Mouse (Mus musculus) intestine, embryonic 15.5 days (tissue): ENCODE measurements around the gene Intu. TPM values are rescaled to one million over a fixed set of nuclear protein-coding genes. Genes with fewer than 3 reads are reported as not detected.

ENCODE experiments used
- ATAC-seq: fragments of 200-750 bp; cut with Nextera tagmentation; 2 replicates; pipeline ENCODE4 v1.8.0; 2017; ENCODE audit warnings: moderate TSS enrichment, moderate library complexity
- H3K27ac ChIP-seq: fragments of 300-500 bp; sonication (generic); 2 replicates; pipeline ENCODE4 v1.5.1; 2015; ENCODE audit warnings: mild to moderate bottlenecking, inconsistent platforms
- H3K27me3 ChIP-seq: fragments of 300-500 bp; sonication (generic); replicated peaks from 2 replicates; pipeline ENCODE4 v1.6.1; 2015; ENCODE audit warnings: inconsistent platforms
- H3K36me3 ChIP-seq: fragments of 300-500 bp; sonication (generic); 2 replicates; pipeline ENCODE4 v1.6.1; 2015; ENCODE audit warnings: inconsistent platforms
- H3K4me1 ChIP-seq: fragments of 300-500 bp; sonication (generic); replicated peaks from 2 replicates; pipeline ENCODE4 v1.6.1; 2015; ENCODE audit warnings: inconsistent platforms
- H3K4me2 ChIP-seq: fragments of 300-500 bp; sonication (generic); replicated peaks from 2 replicates; pipeline ENCODE4 v1.6.1; 2015; ENCODE audit warnings: mild to moderate bottlenecking, inconsistent platforms
- H3K4me3 ChIP-seq: fragments of 300-500 bp; sonication (generic); replicated peaks from 2 replicates; pipeline ENCODE4 v1.5.1; 2015; ENCODE audit warnings: inconsistent platforms
- H3K9ac ChIP-seq: fragments of 300-500 bp; sonication (generic); 2 replicates; pipeline ENCODE4 v1.6.1; 2015; ENCODE audit warnings: inconsistent platforms
- H3K9me3 ChIP-seq: fragments of 300-500 bp; sonication (generic); 2 replicates; pipeline ENCODE4 v1.6.1; 2016; ENCODE audit warnings: inconsistent platforms
- WGBS: fragments of 180-500 bp; shearing (Covaris S2); methylation state at CpG from one replicate; pipeline ENCODE4 v1.1.7; 2015; 5-methylcytosine and 5-hydroxymethylcytosine counted together
- polyA plus RNA-seq: library from polyadenylated mRNA; unstranded; fragments of >200 nt; fragmentation: Nextera tagmentation; extraction: Ambion mirVana; gene quantifications from 2 replicates; pipeline ENCODE4 v1.2.1, GENCODE M21; 2015

Gene Intu
- polyA plus RNA-seq, 1 experiment from 2014 or later: 1.9 TPM

DNA sequence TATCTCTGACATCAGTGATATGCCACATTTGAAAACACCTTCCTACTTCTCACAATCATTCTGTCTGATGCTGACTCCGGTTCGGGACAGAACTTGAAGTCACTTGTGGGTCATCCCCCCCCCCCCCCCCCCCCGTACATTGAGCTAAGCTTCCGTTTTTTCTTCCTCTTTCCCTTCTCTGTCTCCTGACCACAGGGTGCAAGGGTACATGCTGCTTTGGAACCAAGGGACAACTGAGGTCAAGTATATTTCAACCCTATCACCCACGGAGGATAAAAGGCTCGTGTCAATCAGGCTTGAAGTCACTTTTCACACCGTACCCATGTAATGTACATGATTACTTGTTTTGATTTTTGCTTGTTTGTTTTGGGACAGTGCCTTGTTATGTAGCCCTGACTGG lies 241 bp upstream of the Intu start:
- WGBS: 24% methylated on average over 7 of the region's 7 CpGs
- peak overlapping the region; percentile 99 for H3K4me2 ChIP-seq
- H3K27me3 ChIP-seq: peaks cover 18% of the 10 kb centered on the region
- peak overlapping the region; percentile 44 for H3K4me3 ChIP-seq
- peak; percentile 5; the same call in 1 of the 2 replicates for ATAC-seq
- H3K27ac ChIP-seq: no peak overlapping the region
- no peaks in the 10 kb centered on the region for H3K9me3 ChIP-seq
- H3K36me3 ChIP-seq: no peaks in the 10 kb centered on the region
- peaks cover 9% of the 10 kb centered on the region; the same call in 1 of the 2 replicates for H3K4me1 ChIP-seq
- H3K9ac ChIP-seq: no peak overlapping the region; the same call in 1 of the 2 replicates

DNA sequence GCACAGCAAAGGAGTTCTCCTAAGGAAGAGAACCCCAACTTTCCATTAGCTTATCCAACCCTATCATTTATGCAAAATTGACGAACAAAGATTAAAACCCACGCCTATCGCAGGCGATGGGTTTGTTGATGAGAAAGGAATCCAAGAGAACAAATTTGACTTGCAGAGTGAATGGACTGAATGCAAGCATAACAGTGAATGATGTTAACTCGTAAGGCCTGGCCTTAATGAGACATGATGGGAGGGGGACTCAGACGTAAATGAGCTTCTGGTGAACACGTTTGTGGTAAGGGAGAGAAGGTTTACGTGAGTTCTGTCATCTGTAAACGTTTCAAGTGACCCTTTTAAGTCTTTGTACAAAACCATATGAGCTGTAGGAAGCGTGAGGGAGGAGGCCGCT lies 1.2 kb downstream of the Intu start:
- Histone ChIP-seq H3K27me3 (peaks cover 18% of the 10 kb centered on the region), H3K4me1 (peaks cover 9% of the 10 kb centered on the region; the same call in 1 of the 2 replicates), H3K4me2 (peak overlapping the region; percentile 99), H3K9me3 (no peaks in the 10 kb centered on the region), H3K4me3 (peak overlapping the region; percentile 44), H3K36me3 (no peaks in the 10 kb centered on the region), H3K27ac (no peak overlapping the region), H3K9ac (no peak overlapping the region)
- no peak for ATAC-seq
- WGBS: 21% methylated on average over 11 of the region's 11 CpGs

DNA sequence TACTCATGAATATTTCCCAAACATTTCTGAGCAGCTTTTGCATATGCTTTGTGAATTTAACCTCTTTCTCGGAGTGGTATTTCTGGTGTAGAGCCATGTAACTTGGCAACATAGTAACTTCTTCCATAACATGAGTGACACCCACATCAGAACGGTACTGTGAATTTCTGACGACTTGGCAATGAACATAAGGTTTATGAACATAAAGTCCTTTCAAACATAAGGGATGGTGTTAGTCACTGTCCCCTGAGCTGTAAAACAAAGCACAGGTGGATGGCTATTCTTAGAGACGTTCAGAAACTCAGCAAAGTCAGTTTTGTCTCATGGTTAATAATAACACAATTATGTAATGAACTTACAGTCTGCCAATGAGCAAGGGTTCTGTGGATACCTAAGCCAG lies 3.1 kb downstream of the Intu start:
- Histone ChIP-seq H3K36me3 (no peaks in the 10 kb centered on the region), H3K9me3 (no peaks in the 10 kb centered on the region), H3K9ac (no peak overlapping the region), H3K27me3 (peaks cover 18% of the 10 kb centered on the region), H3K27ac (no peak overlapping the region), H3K4me2 (no peak overlapping the region), H3K4me3 (no peak overlapping the region), H3K4me1 (peaks cover 9% of the 10 kb centered on the region; the same call in 1 of the 2 replicates)
- ATAC-seq: no peak
- WGBS: 70% methylated on average over 4 of the region's 4 CpGs

DNA sequence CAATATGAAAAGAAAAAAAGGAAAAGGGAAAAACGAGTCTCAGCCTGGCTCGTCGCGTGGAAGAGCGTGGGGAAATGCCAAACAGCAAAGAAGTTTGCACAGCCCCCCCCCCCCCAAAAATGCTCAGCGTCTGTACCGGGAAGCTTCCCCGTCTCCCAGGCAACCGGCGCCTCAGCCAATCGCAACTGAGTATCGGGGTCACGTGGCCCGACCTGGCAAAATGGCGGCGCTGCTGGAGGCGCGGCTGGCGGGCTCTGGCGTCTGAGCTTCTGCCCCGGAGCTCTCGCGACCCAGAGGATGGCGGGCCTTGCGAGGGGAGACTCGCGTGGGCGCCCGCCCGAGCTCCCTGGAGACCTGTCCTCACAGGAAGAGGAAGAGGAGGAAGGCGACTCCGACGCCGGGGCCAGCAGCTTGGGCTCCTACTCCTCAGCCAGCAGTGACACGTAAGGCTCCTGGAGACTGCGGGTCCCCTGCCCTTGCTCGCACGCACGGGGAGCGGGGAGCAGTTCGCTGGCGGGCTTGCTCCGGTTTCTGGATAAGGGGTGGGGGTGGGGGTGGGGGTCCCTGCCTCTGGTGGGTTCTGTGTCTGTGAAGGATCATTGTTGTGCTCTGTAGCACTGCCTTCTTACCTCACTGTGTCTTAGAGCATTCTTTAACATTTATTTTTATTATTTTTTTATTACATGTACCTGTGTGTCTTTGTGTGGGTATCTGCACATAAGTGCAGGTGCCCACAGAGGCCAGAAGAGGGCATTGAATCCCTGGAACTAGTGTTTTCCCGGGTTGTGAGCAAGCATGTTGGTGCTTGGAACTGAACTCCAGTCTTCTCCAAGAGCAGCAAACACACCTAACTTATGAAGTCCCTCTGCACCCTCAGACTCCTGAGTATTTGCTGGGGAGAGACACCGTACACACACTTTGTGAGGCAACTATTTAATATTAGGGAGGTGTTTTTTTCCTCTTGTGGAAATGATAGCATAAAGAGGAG lies 9.8 kb downstream of the Intu start:
- WGBS: 4% methylated on average over 45 of the region's 45 CpGs
- Histone ChIP-seq H3K4me2 (peak overlapping the region; percentile 73), H3K9ac (peak overlapping the region; percentile 85), H3K4me1 (no peaks in the 10 kb centered on the region), H3K4me3 (peak overlapping the region; percentile 92), H3K27ac (0 out of 2 replicates have a peak overlapping the region, but pooled peaks have one; percentile 13), H3K36me3 (no peaks in the 10 kb centered on the region), H3K9me3 (no peaks in the 10 kb centered on the region), H3K27me3 (no peaks in the 10 kb centered on the region)
- peak; percentile 99 for ATAC-seq

DNA sequence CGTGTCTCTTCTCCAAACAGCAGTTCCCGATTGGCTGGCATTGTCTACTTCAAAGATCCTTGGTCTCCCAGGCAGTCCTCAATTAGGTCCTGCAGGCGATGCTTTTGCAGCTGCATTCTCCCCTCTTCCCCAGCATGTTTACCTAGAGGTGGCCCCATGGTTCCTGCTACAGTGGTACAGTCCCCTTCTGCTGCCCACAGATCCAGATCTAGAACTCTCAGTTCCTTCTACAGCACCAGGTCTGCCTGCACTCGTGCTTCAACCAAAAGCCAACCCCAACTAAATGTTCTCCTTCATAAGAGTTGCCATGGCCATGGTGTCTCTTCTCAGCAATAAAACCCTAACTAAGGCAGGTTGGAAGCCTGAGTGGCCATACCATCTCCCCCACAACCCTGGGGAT lies 15.5 kb downstream of the Intu start:
- Histone ChIP-seq H3K36me3 (no peaks in the 10 kb centered on the region), H3K4me2 (no peak overlapping the region), H3K4me1 (no peaks in the 10 kb centered on the region), H3K27me3 (no peaks in the 10 kb centered on the region), H3K9me3 (no peaks in the 10 kb centered on the region), H3K4me3 (no peak overlapping the region), H3K27ac (no peak overlapping the region), H3K9ac (no peak overlapping the region)
- ATAC-seq: no peak
- WGBS: 74% methylated on average over 4 of the region's 4 CpGs

DNA sequence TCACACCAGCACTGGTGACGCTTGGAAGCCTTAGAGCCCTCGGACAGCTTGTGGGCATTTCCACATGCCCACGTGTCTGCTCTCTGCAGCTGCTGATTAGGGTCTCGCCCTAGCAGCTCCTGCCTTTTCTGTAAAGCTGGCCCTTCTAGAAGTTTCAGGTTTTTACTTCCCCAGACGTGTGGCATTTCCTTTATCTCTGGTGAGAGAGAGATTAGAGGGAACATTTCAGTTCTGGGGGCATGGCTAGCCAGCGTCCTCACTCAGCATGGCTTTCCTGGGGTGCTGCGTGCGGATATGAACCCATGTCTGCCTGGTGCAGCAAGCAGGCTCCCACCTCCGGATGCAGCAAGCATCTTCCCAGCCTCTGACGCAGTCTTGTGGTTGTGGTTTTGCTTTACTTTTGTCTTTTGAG lies 121.9 kb downstream of the Intu start:
- no peak overlapping the region for H3K27ac ChIP-seq
- no peaks in the 10 kb centered on the region for H3K27me3 ChIP-seq
- no peaks in the 10 kb centered on the region for H3K9me3 ChIP-seq
- no peaks in the 10 kb centered on the region for H3K36me3 ChIP-seq
- H3K9ac ChIP-seq: no peak overlapping the region
- no peak overlapping the region for H3K4me2 ChIP-seq
- no peak overlapping the region for H3K4me3 ChIP-seq
- no peaks in the 10 kb centered on the region for H3K4me1 ChIP-seq
- ATAC-seq: no peak
- 66% methylated on average over 10 of the region's 10 CpGs for WGBS

DNA sequence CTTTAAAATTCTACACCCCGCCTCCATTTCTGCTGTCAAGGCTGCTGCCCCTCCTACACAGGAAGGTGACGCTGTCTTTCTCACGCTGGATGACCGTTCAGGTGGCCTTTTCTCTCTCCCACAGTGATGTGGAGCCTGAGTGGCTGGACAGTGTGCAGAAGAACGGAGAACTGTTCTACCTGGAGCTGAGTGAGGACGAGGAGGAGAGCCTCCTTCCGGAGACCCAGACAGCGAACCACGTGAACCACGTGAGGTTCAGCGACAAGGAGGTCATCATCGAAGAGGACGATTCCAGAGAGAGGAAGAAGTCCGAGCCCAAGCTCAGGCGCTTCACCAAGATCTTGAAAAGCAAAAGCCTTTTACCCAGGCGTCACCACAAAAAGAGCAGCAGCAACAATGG lies 122.5 kb downstream of the Intu start:
- Histone ChIP-seq H3K4me3 (no peak overlapping the region), H3K4me1 (no peaks in the 10 kb centered on the region), H3K4me2 (no peak overlapping the region), H3K27me3 (no peaks in the 10 kb centered on the region), H3K9ac (no peak overlapping the region), H3K9me3 (no peaks in the 10 kb centered on the region), H3K27ac (no peak overlapping the region), H3K36me3 (no peaks in the 10 kb centered on the region)
- 92% methylated on average over 16 of the region's 16 CpGs for WGBS
- ATAC-seq: no peak

DNA sequence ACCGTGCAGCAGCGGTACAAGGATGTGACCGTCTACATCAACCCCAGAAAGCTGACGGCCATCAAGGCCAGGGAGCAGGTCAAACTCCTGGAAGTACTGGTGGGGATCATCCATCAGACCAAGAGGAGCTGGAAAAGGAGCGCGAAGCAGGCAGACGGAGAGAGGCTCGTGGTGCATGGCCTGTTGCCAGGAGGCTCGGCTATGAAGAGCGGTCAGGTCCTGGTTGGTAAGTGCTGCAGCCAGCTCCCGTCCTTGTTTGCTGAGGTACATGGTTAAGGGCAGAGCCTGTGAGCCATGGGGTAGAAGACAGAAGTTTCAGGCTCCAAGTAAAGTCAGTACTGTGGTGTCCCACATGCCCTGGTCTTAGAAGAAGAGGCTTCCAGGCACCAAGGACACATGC lies 122.9 kb downstream of the Intu start:
- no peaks in the 10 kb centered on the region for H3K9me3 ChIP-seq
- no peak for ATAC-seq
- 83% methylated on average over 11 of the region's 11 CpGs for WGBS

DNA sequence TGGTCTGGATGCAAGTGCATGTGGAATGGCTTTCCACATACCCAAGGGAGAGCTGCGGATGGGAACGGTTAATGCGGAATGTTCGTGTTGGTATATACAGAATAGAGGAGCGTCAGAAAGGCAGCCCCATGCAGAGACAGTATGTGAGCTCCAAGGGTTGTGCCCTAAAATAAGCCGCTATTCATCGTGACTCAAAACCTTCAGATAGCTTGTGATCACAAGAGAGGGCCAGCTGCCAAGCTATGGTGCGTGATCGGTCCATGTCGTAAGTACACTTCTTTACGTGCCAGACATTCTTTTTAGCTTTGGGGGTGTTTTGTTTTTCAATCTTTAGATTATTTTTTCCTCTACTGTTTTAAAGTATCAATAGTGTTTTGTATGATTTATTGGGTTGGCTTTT lies 124.5 kb downstream of the Intu start:
- Histone ChIP-seq H3K4me2 (no peak overlapping the region), H3K4me3 (no peak overlapping the region), H3K9me3 (no peaks in the 10 kb centered on the region), H3K9ac (no peak overlapping the region), H3K36me3 (no peaks in the 10 kb centered on the region), H3K27ac (no peak overlapping the region), H3K27me3 (no peaks in the 10 kb centered on the region), H3K4me1 (no peaks in the 10 kb centered on the region)
- WGBS: 94% methylated on average over 11 of the region's 11 CpGs
- ATAC-seq: no peak

More for the DNA sequence above, 122.9 kb downstream of the Intu start:
- Histone ChIP-seq H3K36me3 (no peaks in the 10 kb centered on the region), H3K27ac (no peak overlapping the region), H3K4me1 (no peaks in the 10 kb centered on the region), H3K27me3 (no peaks in the 10 kb centered on the region), H3K4me3 (no peak overlapping the region), H3K4me2 (no peak overlapping the region), H3K9ac (no peak overlapping the region)

DNA sequence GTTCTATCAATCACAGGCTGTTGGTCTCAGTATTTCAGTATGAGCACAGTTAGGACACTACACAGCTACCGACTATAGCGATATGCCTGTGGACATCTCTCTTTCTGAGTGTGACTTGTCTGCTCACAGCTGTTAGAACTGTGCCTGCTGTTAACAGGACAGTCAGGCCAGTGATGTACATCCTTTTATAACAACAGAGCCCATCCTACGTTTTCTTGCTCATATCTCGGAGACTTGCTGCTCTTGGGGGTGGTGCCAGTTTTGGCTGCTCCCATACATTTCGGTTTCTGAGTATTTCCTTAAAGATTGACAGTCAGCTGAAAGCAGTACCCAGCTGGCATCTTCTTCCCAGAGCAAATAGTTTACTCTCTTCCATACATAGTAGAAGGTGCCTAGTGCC lies 125.3 kb downstream of the Intu start:
- 85% methylated on average over 5 of the region's 5 CpGs for WGBS
- no peaks in the 10 kb centered on the region for H3K36me3 ChIP-seq
- no peaks in the 10 kb centered on the region for H3K4me1 ChIP-seq
- H3K4me3 ChIP-seq: no peak overlapping the region
- H3K9ac ChIP-seq: no peak overlapping the region
- no peak overlapping the region for H3K27ac ChIP-seq
- H3K9me3 ChIP-seq: no peaks in the 10 kb centered on the region
- H3K27me3 ChIP-seq: no peaks in the 10 kb centered on the region
- no peak for ATAC-seq
- no peak overlapping the region for H3K4me2 ChIP-seq

DNA sequence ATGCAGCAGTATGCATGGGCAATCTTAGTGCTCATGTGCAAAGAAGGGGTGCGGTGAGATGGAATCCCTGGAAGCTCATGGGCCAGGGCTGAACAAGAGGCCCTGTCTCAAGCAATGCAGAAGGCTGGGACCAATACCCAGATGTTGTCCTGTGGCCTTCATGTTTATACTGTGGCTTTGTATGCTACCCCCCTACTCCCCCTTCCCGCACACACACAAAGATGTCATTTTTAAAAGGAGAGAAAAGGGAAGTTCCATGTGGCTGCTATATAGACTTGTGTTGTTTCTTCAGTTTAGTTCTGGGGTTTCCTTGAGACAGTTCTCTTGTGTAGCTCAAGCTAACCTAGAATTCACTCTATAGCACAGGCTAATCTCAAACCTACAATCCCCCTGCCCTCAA lies 129.1 kb downstream of the Intu start:
- 91% methylated on average over 2 of the region's 2 CpGs for WGBS
- H3K36me3 ChIP-seq: no peaks in the 10 kb centered on the region
- ATAC-seq: no peak

DNA sequence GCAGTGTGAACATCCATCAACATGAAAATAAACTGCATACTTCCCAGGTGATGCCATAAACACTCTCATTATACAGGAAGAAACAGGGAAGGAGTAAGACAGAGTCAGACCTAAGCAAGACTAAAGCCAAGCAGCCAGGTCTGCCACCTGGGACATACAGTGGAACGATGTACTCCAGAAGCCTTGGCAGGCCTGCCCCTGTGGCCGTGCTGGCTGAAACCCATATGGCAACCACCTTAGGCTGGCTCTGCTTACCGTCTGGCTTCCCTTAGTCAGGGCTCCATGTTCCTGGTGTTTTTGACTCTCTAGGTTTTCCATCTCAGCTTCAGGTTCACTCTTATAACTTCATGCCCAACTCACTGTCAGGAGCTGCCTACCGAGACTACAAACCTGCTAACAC lies 135.0 kb downstream of the Intu start:
- Histone ChIP-seq H3K27ac (no peak overlapping the region), H3K9me3 (no peaks in the 10 kb centered on the region), H3K27me3 (no peaks in the 10 kb centered on the region), H3K4me2 (no peak overlapping the region), H3K9ac (no peak overlapping the region), H3K36me3 (no peaks in the 10 kb centered on the region), H3K4me1 (no peaks in the 10 kb centered on the region), H3K4me3 (no peak overlapping the region)
- no peak for ATAC-seq
- 94% methylated on average over 4 of the region's 4 CpGs for WGBS

More for the DNA sequence above, 129.1 kb downstream of the Intu start:
- no peak overlapping the region for H3K27ac ChIP-seq
- no peak overlapping the region for H3K9ac ChIP-seq
- no peaks in the 10 kb centered on the region for H3K9me3 ChIP-seq
- no peak overlapping the region for H3K4me2 ChIP-seq
- no peaks in the 10 kb centered on the region for H3K27me3 ChIP-seq
- no peak overlapping the region for H3K4me3 ChIP-seq
- no peaks in the 10 kb centered on the region for H3K4me1 ChIP-seq
